Mouse (Mus musculus) myocyte (in vitro differentiated cells): Measurements from ENCODE around the gene Nsd1. TPM values are rescaled to one million over a fixed set of nuclear protein-coding genes. Genes with fewer than 3 reads are reported as not detected.
A peak's percentile ranks its signal among the peaks of the same experiment; 100 is the strongest.

Source experiments
- H3K27me3 ChIP-seq: one replicate; pipeline ENCODE4 v1.6.1; 2011; ENCODE audit not compliant: control insufficient read depth, insufficient read depth, insufficient read length
- H3K36me3 ChIP-seq: one replicate; pipeline ENCODE4 v1.6.1; 2011; ENCODE audit not compliant: control insufficient read depth, insufficient read depth
- H3K4me2 ChIP-seq: one replicate; pipeline ENCODE4 v1.6.1; 2011; ENCODE audit warnings: low read depth, control low read depth
- H3K4me3 ChIP-seq: one replicate; pipeline ENCODE4 v1.5.1; 2011; ENCODE audit warnings: mild to moderate bottlenecking, control low read depth, moderate library complexity
- H3K79me2 ChIP-seq: one replicate; pipeline ENCODE4 v1.6.1; 2011; ENCODE audit not compliant: control insufficient read depth, insufficient read depth
- H3ac ChIP-seq: one replicate; pipeline ENCODE4 v1.6.1; 2011; ENCODE audit not compliant: control insufficient read depth, insufficient read length
- CEBPB ChIP-seq: IDR thresholded peaks from 2 replicates; pipeline ENCODE4 v1.6.1; 2011; ENCODE audit warnings: mild to moderate bottlenecking, moderate library complexity; ENCODE audit not compliant: poor library complexity, insufficient read depth, severe bottlenecking
- E2F4 ChIP-seq: IDR thresholded peaks from one replicate; pipeline ENCODE4 v1.6.1; 2011; ENCODE audit warnings: mild to moderate bottlenecking, control low read depth, moderate library complexity; ENCODE audit not compliant: insufficient read depth
- MAX ChIP-seq: IDR thresholded peaks from one replicate; pipeline ENCODE4 v1.6.1; 2011; ENCODE audit warnings: low read depth, mild to moderate bottlenecking, control low read depth
- MYOD1 ChIP-seq, 3 experiments: IDR thresholded peaks; one replicate each; pipeline ENCODE4 v1.6.1; 2011; ENCODE audit warnings: control low read depth in 2 of 3, low read depth in 2 of 3, mild to moderate bottlenecking in 2 of 3, moderate library complexity in 1 of 3; ENCODE audit not compliant: insufficient read length in 2 of 3, control insufficient read depth in 1 of 3
- MYOG ChIP-seq, 3 experiments: IDR thresholded peaks; one replicate each; pipeline ENCODE4 v1.6.1; 2011; ENCODE audit warnings: control low read depth in 2 of 3, low read depth in 2 of 3, mild to moderate bottlenecking in 2 of 3; ENCODE audit not compliant: insufficient read length in 2 of 3, control insufficient read depth in 1 of 3, insufficient read depth in 1 of 3
- POLR2A ChIP-seq: IDR thresholded peaks from one replicate; pipeline ENCODE4 v1.6.1; 2011; ENCODE audit warnings: low read depth, mild to moderate bottlenecking, control low read depth, moderate library complexity; ENCODE audit not compliant: insufficient read length
- POLR2AphosphoS2 ChIP-seq: IDR thresholded peaks from one replicate; pipeline ENCODE4 v1.6.1; 2011; ENCODE audit warnings: low read depth, control low read depth; ENCODE audit not compliant: insufficient read length
- REST ChIP-seq: IDR thresholded peaks from one replicate; pipeline ENCODE4 v1.6.1; 2011; ENCODE audit warnings: mild to moderate bottlenecking, control low read depth, moderate library complexity; ENCODE audit not compliant: insufficient read depth, insufficient read length
- SRF ChIP-seq: IDR thresholded peaks from one replicate; pipeline ENCODE4 v1.6.1; 2011; ENCODE audit warnings: low read depth; ENCODE audit not compliant: control insufficient read depth, insufficient read length
- TCF12 ChIP-seq: IDR thresholded peaks from one replicate; pipeline ENCODE4 v1.6.1; 2011; ENCODE audit warnings: mild to moderate bottlenecking, control low read depth; ENCODE audit not compliant: poor library complexity, insufficient read depth, severe bottlenecking
- TCF3 ChIP-seq: IDR thresholded peaks from one replicate; pipeline ENCODE4 v1.6.1; 2011; ENCODE audit warnings: low read depth, control low read depth; ENCODE audit not compliant: insufficient read length
- USF1 ChIP-seq: IDR thresholded peaks from one replicate; pipeline ENCODE4 v1.6.1; 2011; ENCODE audit warnings: low read depth, mild to moderate bottlenecking, control low read depth, moderate library complexity
- polyA plus RNA-seq: library from polyadenylated mRNA; unstranded; fragments of >200 nt; fragmentation: generic; extraction: Trizol; gene quantifications from one replicate; pipeline ENCODE4 v1.2.1, GENCODE M21; 2012; ENCODE audit warnings: missing spikeins

Gene Nsd1
- polyA plus RNA-seq, 1 experiment = 10.2 TPM

DNA sequence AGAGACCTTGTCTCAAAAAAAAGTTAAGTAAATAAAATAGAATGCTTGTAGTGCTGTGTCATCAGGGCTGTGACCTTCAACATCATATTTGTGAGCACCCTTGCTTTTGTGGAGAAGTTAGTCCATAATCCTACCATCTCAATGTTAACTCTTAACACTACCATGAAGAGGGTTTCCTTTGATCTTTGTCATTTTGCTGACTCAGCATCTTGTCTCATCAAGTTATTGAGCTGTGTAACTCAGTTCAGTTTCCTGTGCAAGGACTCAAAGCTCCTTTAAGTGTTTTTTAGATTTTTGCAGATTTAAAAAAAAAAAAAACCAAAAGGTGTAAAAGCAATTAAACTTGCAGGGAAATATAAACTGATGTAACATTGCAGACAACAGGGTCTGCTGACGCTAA lies 87.2 kb downstream of the Nsd1 start:
- no peak overlapping the region for H3K4me2 ChIP-seq
- no peaks in the 10 kb centered on the region for H3K27me3 ChIP-seq
- TF ChIP-seq USF1 (no peak), REST (no peak), POLR2A (no peak), MYOD1 (IDR thresholded peaks at IDR 0.05; ENCODE audit: control insufficient read depth in 1 of 3, insufficient read length in 2 of 3, low read depth in 2 of 3) (no peak), POLR2AphosphoS2 (no peak), E2F4 (no peak), SRF (no peak), MYOG (IDR thresholded peaks at IDR 0.05; ENCODE audit: control insufficient read depth in 1 of 3, insufficient read depth in 1 of 3, insufficient read length in 2 of 3, low read depth in 2 of 3) (no peak), TCF12 (no peak)
- H3ac ChIP-seq = no peak overlapping the region
- H3K36me3 ChIP-seq = peaks cover 32% of the 10 kb centered on the region
- H3K79me2 ChIP-seq = no peaks in the 10 kb centered on the region
- no peak overlapping the region for H3K4me3 ChIP-seq

- Histone ChIP-seq H3K27me3 (no peaks in the 10 kb centered on the region), H3K4me2 (no peak overlapping the region), H3K79me2 (no peaks in the 10 kb centered on the region), H3K36me3 (peaks cover 46% of the 10 kb centered on the region), H3K4me3 (no peak overlapping the region), H3ac (no peak overlapping the region)
- TF ChIP-seq MYOG (IDR thresholded peaks at IDR 0.05; ENCODE audit: control insufficient read depth in 1 of 3, insufficient read depth in 1 of 3, insufficient read length in 2 of 3, low read depth in 2 of 3) = no peak
- TF ChIP-seq TCF3 = no peak
- no peak for TF ChIP-seq MYOD1 (IDR thresholded peaks at IDR 0.05; ENCODE audit: control insufficient read depth in 1 of 3, insufficient read length in 2 of 3, low read depth in 2 of 3)
- TF ChIP-seq E2F4 = no peak
- no peak for TF ChIP-seq POLR2AphosphoS2
- TF ChIP-seq REST = no peak
- no peak for TF ChIP-seq CEBPB
- TF ChIP-seq SRF = no peak
- no peak for TF ChIP-seq TCF12
- TF ChIP-seq USF1 = no peak
- TF ChIP-seq MAX = no peak
- TF ChIP-seq POLR2A = no peak
Measured at GRCm38 (mm10) chr13:55300913-55301312, 91.3 kb downstream of the Nsd1 start.

- peaks cover 63% of the 10 kb centered on the region for H3K36me3 ChIP-seq
- H3K79me2 ChIP-seq = no peaks in the 10 kb centered on the region
- H3K27me3 ChIP-seq = no peaks in the 10 kb centered on the region
- H3ac ChIP-seq = no peak overlapping the region
- TF ChIP-seq REST (no peak), E2F4 (no peak), MYOG (IDR thresholded peaks at IDR 0.05; ENCODE audit: control insufficient read depth in 1 of 3, insufficient read depth in 1 of 3, insufficient read length in 2 of 3, low read depth in 2 of 3) (no peak), POLR2AphosphoS2 (no peak), CEBPB (no peak), MAX (no peak), TCF12 (no peak), POLR2A (no peak), SRF (no peak), USF1 (no peak), MYOD1 (IDR thresholded peaks at IDR 0.05; ENCODE audit: control insufficient read depth in 1 of 3, insufficient read length in 2 of 3, low read depth in 2 of 3) (no peak), TCF3 (no peak)
- no peak overlapping the region for H3K4me2 ChIP-seq
- no peak overlapping the region for H3K4me3 ChIP-seq
Measured at GRCm38 (mm10) chr13:55312028-55312630, 102.5 kb downstream of the Nsd1 start.

GRCm38 (mm10) chr13:55313051-55313450 lies 103.5 kb downstream of the Nsd1 start:
- TF ChIP-seq TCF3 = no peak
- TF ChIP-seq POLR2AphosphoS2 = peak; percentile 30
- Histone ChIP-seq H3K79me2 (no peaks in the 10 kb centered on the region), H3K4me2 (no peak overlapping the region), H3K27me3 (no peaks in the 10 kb centered on the region), H3K4me3 (no peak overlapping the region), H3ac (no peak overlapping the region), H3K36me3 (peaks cover 54% of the 10 kb centered on the region)

GRCm38 (mm10) chr13:55314891-55315412 lies 105.4 kb downstream of the Nsd1 start:
- Histone ChIP-seq H3K4me3 (no peak overlapping the region), H3K27me3 (no peaks in the 10 kb centered on the region), H3K4me2 (no peak overlapping the region), H3K36me3 (peaks cover 50% of the 10 kb centered on the region), H3K79me2 (peaks cover 2% of the 10 kb centered on the region), H3ac (no peak overlapping the region)
- TF ChIP-seq POLR2A = no peak
- TF ChIP-seq USF1 = no peak
- peak; percentile 46 for TF ChIP-seq POLR2AphosphoS2
- no peak for TF ChIP-seq MAX
